Mouse (Mus musculus): ENCODE measurements at regions not wholly inside any gene's neighbourhood (a gene's known extent, or its start where the extent isn't known, plus 50 kb on each side); places are given as distances from the start of the nearest gene placed in this dataset.

DNA sequence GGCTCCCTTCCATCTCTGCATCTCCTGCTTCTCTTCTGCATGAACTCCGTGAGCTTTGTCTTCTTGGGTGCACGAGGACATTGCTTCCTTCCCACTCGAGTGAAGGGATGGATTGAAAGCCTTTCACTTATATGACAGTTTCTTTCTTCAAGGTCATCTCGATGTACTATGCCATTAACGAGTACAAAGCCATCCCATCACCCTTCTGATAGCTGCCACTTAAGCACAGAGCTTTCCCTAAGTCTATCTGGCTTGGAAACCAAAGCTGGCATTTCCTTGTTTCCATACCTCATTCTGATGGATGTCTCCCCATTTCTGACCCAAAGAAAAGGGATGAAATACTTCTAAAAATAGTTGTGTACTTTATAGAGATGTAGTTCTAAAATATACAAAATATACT lies 366.5 kb upstream of the Atp11b start:
- Histone ChIP-seq H3K9me3 (ENCODE audit: control insufficient read depth, low read length) (no peaks in the 10 kb centered on the region), H3K4me2 (replicated peaks; ENCODE audit: low read depth, low read length) (no peak overlapping the region), H3K36me3 (ENCODE audit: control insufficient read depth, insufficient read depth, low read length) (no peaks in the 10 kb centered on the region), H3K9ac (ENCODE audit: low read depth, low read length) (no peak overlapping the region), H3K4me1 (ENCODE audit: control insufficient read depth, insufficient read depth, low read length) (no peaks in the 10 kb centered on the region), H3K4me3 (ENCODE audit: low read length) (no peak overlapping the region), H3K27ac (ENCODE audit: low read depth, low read length) (no peak overlapping the region), H3K27me3 (ENCODE audit: control insufficient read depth, insufficient read depth, low read length) (no peaks in the 10 kb centered on the region)
- WGBS = 81% methylated on average over 5 of the region's 5 CpGs
- no peak for ATAC-seq (ENCODE audit: low FRiP score, low TSS enrichment)

DNA sequence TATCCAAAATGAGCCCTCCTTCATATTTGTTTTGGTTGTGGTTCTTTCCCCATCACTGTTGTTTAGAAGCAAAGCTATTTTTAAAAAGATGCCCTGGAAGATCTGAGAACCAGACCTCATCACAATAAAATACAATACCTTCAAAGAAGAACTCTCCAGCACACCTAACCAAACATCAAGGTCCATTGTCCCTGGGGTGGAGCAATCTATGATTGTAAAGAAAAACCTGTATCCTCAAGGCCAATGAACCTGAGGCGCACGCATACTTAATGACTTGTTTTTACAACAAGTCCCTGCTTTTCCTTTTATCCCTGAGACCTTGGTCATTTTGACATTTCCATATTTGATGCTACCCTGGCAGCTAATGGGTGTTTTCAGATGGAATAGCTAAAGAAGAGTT lies 361.2 kb upstream of the Atp11b start:
- H3K4me3 ChIP-seq (ENCODE audit: low read length) = no peak overlapping the region
- H3K9me3 ChIP-seq (ENCODE audit: control insufficient read depth, low read length) = no peaks in the 10 kb centered on the region
- H3K4me1 ChIP-seq (ENCODE audit: control insufficient read depth, insufficient read depth, low read length) = no peaks in the 10 kb centered on the region
- no peak overlapping the region for H3K27ac ChIP-seq (ENCODE audit: low read depth, low read length)
- H3K4me2 ChIP-seq (replicated peaks; ENCODE audit: low read depth, low read length) = no peak overlapping the region
- H3K27me3 ChIP-seq (ENCODE audit: control insufficient read depth, insufficient read depth, low read length) = no peaks in the 10 kb centered on the region
- ATAC-seq (ENCODE audit: low FRiP score, low TSS enrichment) = no peak
- WGBS = 72% methylated on average over 2 of the region's 2 CpGs
- no peaks in the 10 kb centered on the region for H3K36me3 ChIP-seq (ENCODE audit: control insufficient read depth, insufficient read depth, low read length)
- H3K9ac ChIP-seq (ENCODE audit: low read depth, low read length) = no peak overlapping the region

DNA sequence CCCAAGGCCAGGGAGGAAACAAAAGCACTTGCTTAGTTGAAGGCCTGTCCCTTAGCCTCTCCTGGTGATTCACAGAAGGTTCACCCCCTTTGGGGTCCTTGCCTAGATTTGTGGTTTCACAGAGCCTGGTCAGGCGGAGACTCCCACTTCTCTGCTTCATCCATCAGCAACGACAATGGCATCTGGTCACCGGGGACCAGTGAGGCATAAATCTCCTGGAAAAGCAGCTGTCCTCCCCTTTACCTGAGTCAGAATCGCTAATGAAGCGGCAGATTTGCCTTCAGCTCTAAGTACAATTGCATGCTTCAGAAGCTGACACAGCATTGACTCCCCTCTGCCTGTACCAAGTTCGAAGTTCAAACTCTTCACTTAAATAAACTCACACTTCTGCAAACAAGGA lies 353.7 kb upstream of the Atp11b start:
- H3K4me1 ChIP-seq (ENCODE audit: control insufficient read depth, insufficient read depth, low read length) = peaks cover 4% of the 10 kb centered on the region; the same call in 1 of the 2 replicates
- H3K27me3 ChIP-seq (ENCODE audit: control insufficient read depth, insufficient read depth, low read length) = no peaks in the 10 kb centered on the region
- no peak overlapping the region for H3K4me2 ChIP-seq (replicated peaks; ENCODE audit: low read depth, low read length)
- H3K36me3 ChIP-seq (ENCODE audit: control insufficient read depth, insufficient read depth, low read length) = no peaks in the 10 kb centered on the region
- no peak overlapping the region for H3K4me3 ChIP-seq (ENCODE audit: low read length)
- ATAC-seq (ENCODE audit: low FRiP score, low TSS enrichment) = peak; percentile 90
- H3K9me3 ChIP-seq (ENCODE audit: control insufficient read depth, low read length) = no peaks in the 10 kb centered on the region
- H3K9ac ChIP-seq (ENCODE audit: low read depth, low read length) = no peak overlapping the region
- 11% methylated on average over 6 of the region's 6 CpGs for WGBS
- H3K27ac ChIP-seq (ENCODE audit: low read depth, low read length) = no peak overlapping the region

- Histone ChIP-seq H3K4me3 (ENCODE audit: low read length) (no peak overlapping the region), H3K4me2 (replicated peaks; ENCODE audit: low read depth, low read length) (no peak overlapping the region), H3K9ac (ENCODE audit: low read depth, low read length) (no peak overlapping the region), H3K27me3 (ENCODE audit: control insufficient read depth, insufficient read depth, low read length) (no peaks in the 10 kb centered on the region), H3K4me1 (ENCODE audit: control insufficient read depth, insufficient read depth, low read length) (peaks cover 4% of the 10 kb centered on the region; the same call in 1 of the 2 replicates), H3K36me3 (ENCODE audit: control insufficient read depth, insufficient read depth, low read length) (no peaks in the 10 kb centered on the region), H3K9me3 (ENCODE audit: control insufficient read depth, low read length) (no peaks in the 10 kb centered on the region), H3K27ac (ENCODE audit: low read depth, low read length) (no peak overlapping the region)
- no peak for ATAC-seq (ENCODE audit: low FRiP score, low TSS enrichment)
- WGBS = 69% methylated on average over 10 of the region's 10 CpGs
Observed at GRCm38 (mm10) chr3:35402666-35403065, 351.2 kb upstream of the Atp11b start.

DNA sequence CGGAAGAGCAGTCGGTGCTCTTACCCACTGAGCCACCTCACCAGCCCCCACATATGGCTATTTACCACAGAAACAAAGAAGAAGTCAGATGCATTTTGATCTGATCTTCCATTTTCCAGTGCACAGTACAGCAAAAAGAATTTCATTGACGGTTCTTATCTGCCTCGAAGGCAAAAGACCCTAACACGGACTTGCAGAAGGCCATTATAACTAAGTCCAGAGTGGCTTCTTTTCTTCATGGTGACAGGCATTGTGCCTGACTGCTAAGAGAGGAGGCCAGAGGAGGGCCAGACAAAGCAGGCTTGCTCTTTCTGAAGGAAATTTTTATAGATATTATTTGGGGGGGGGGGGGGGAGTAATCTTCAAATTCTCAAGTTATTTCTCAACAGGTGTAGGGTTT lies 350.0 kb upstream of the Atp11b start:
- no peaks in the 10 kb centered on the region for H3K9me3 ChIP-seq (ENCODE audit: control insufficient read depth, low read length)
- ATAC-seq (ENCODE audit: low FRiP score, low TSS enrichment) = no peak
- H3K9ac ChIP-seq (ENCODE audit: low read depth, low read length) = no peak overlapping the region
- H3K4me3 ChIP-seq (ENCODE audit: low read length) = no peak overlapping the region
- 89% methylated on average over 5 of the region's 5 CpGs for whole genome bisulfite sequencing
- peaks cover 4% of the 10 kb centered on the region; the same call in 1 of the 2 replicates for H3K4me1 ChIP-seq (ENCODE audit: control insufficient read depth, insufficient read depth, low read length)
- H3K27ac ChIP-seq (ENCODE audit: low read depth, low read length) = no peak overlapping the region
- H3K27me3 ChIP-seq (ENCODE audit: control insufficient read depth, insufficient read depth, low read length) = no peaks in the 10 kb centered on the region
- no peaks in the 10 kb centered on the region for H3K36me3 ChIP-seq (ENCODE audit: control insufficient read depth, insufficient read depth, low read length)
- no peak overlapping the region for H3K4me2 ChIP-seq (replicated peaks; ENCODE audit: low read depth, low read length)

- peak; percentile 49 for ATAC-seq (ENCODE audit: low FRiP score, low TSS enrichment)
- H3K4me2 ChIP-seq (replicated peaks; ENCODE audit: low read depth, low read length) = peak overlapping the region; percentile 24
- WGBS = 14% methylated on average over 10 of the region's 10 CpGs
- H3K4me3 ChIP-seq (ENCODE audit: low read length) = no peak overlapping the region
- H3K9me3 ChIP-seq (ENCODE audit: control insufficient read depth, low read length) = no peaks in the 10 kb centered on the region
- no peaks in the 10 kb centered on the region for H3K36me3 ChIP-seq (ENCODE audit: control insufficient read depth, insufficient read depth, low read length)
- no peaks in the 10 kb centered on the region for H3K27me3 ChIP-seq (ENCODE audit: control insufficient read depth, insufficient read depth, low read length)
- H3K27ac ChIP-seq (ENCODE audit: low read depth, low read length) = no peak overlapping the region
- H3K9ac ChIP-seq (ENCODE audit: low read depth, low read length) = no peak overlapping the region; the same call in 1 of the 2 replicates
- H3K4me1 ChIP-seq (ENCODE audit: control insufficient read depth, insufficient read depth, low read length) = peaks cover 4% of the 10 kb centered on the region; the same call in 1 of the 2 replicates
Observed at GRCm38 (mm10) chr3:35404492-35405390, 349.2 kb upstream of the Atp11b start.

GRCm38 (mm10) chr3:35405621-35406079 lies 348.3 kb upstream of the Atp11b start:
- H3K4me2 ChIP-seq (replicated peaks; ENCODE audit: low read depth, low read length) = peak overlapping the region; percentile 24; the same call in 1 of the 2 replicates
- ATAC-seq (ENCODE audit: low FRiP score, low TSS enrichment) = peak; percentile 59; the same call in 1 of the 2 replicates
- H3K9ac ChIP-seq (ENCODE audit: low read depth, low read length) = no peak overlapping the region
- peaks cover 4% of the 10 kb centered on the region; the same call in 1 of the 2 replicates for H3K4me1 ChIP-seq (ENCODE audit: control insufficient read depth, insufficient read depth, low read length)
- H3K27ac ChIP-seq (ENCODE audit: low read depth, low read length) = no peak overlapping the region
- H3K27me3 ChIP-seq (ENCODE audit: control insufficient read depth, insufficient read depth, low read length) = no peaks in the 10 kb centered on the region
- no peaks in the 10 kb centered on the region for H3K36me3 ChIP-seq (ENCODE audit: control insufficient read depth, insufficient read depth, low read length)
- no peaks in the 10 kb centered on the region for H3K9me3 ChIP-seq (ENCODE audit: control insufficient read depth, low read length)
- no peak overlapping the region for H3K4me3 ChIP-seq (ENCODE audit: low read length)
- 51% methylated on average over 14 of the region's 14 CpGs for WGBS

DNA sequence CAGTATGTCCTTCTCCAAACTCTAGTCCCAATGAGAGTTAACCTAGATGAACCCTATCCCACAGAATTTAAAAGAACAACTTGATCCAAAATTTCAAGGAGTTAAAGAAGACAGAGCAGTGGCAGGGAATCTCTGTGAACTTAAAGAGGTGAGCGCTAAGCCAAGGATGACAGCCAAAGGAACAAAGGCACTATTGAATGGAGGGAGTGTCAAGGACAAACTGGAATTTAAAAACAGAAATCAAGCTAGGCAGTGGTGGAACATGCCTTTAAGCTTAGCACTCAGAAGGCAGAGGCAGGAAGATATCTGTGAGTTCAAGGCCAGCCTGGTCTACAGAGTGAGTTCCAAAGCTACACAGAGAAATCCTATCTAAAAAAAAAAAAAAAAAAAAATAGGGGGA lies 316.2 kb upstream of the Atp11b start:
- Histone ChIP-seq H3K4me2 (replicated peaks; ENCODE audit: low read depth, low read length) (no peak overlapping the region), H3K4me1 (ENCODE audit: control insufficient read depth, insufficient read depth, low read length) (no peaks in the 10 kb centered on the region), H3K27ac (ENCODE audit: low read depth, low read length) (no peak overlapping the region), H3K36me3 (ENCODE audit: control insufficient read depth, insufficient read depth, low read length) (no peaks in the 10 kb centered on the region), H3K9ac (ENCODE audit: low read depth, low read length) (no peak overlapping the region), H3K27me3 (ENCODE audit: control insufficient read depth, insufficient read depth, low read length) (no peaks in the 10 kb centered on the region), H3K9me3 (ENCODE audit: control insufficient read depth, low read length) (no peaks in the 10 kb centered on the region), H3K4me3 (ENCODE audit: low read length) (no peak overlapping the region)
- no peak for ATAC-seq (ENCODE audit: low FRiP score, low TSS enrichment)
- WGBS = 93% methylated on average over 1 of the region's 1 CpGs

DNA sequence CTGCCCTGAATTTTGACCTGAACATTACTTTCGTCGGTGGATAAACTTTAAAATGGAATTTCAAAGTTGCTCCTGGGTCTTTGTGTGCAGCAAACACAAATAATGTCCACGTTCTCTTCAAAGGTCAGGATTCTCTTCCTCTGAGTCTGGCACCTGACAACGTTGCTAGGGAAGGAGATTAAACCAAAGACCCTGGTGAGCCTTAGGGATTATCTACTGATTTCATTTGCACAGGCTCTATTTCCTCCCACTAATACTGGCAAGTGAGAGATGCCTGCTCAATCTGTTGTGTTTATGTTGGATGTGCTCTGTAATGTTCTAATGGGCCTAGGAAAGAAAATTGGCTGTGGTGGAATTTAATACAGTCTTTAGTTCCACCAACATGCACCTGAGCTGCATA lies 291.0 kb upstream of the Atp11b start:
- Histone ChIP-seq H3K9ac (ENCODE audit: low read depth, low read length) (no peak overlapping the region), H3K36me3 (ENCODE audit: control insufficient read depth, insufficient read depth, low read length) (no peaks in the 10 kb centered on the region), H3K9me3 (ENCODE audit: control insufficient read depth, low read length) (no peaks in the 10 kb centered on the region), H3K4me1 (ENCODE audit: control insufficient read depth, insufficient read depth, low read length) (no peaks in the 10 kb centered on the region), H3K27me3 (ENCODE audit: control insufficient read depth, insufficient read depth, low read length) (peaks cover 5% of the 10 kb centered on the region; the same call in 1 of the 2 replicates), H3K27ac (ENCODE audit: low read depth, low read length) (no peak overlapping the region), H3K4me3 (ENCODE audit: low read length) (no peak overlapping the region), H3K4me2 (replicated peaks; ENCODE audit: low read depth, low read length) (no peak overlapping the region)
- ATAC-seq (ENCODE audit: low FRiP score, low TSS enrichment) = no peak
- 55% methylated on average over 4 of the region's 4 CpGs for WGBS
